Mouse (Mus musculus) embryonic facial prominence, embryonic 14.5 days (tissue): ENCODE measurements around the gene Smarcc1. TPM values are rescaled to one million over a fixed set of nuclear protein-coding genes. Genes with fewer than 3 reads are reported as not detected.

Source experiments
- microRNA-seq: library from miRNA; unstranded; fragments of <30 nt; microRNA quantifications from one replicate; pipeline ENCODE4, GENCODE M21; 2016; ENCODE audit warnings: borderline number of aligned reads
- polyA plus RNA-seq: library from polyadenylated mRNA; unstranded; fragments of >200 nt; fragmentation: Nextera tagmentation; extraction: Ambion mirVana; gene quantifications from 2 replicates; pipeline ENCODE4 v1.2.1, GENCODE M21; 2014

Gene Smarcc1
- polyA plus RNA-seq, 1 experiment from 2014 or later = 105 TPM

Small RNA genes lying within 50 kb of the gene (microRNA-seq; reads per million reads assigned to microRNA genes)
- 10.0 reads per million, percentile 29 among the genes with 10 or more reads in this experiment for gene Mir6236

Other genes with a start within 250 kb of the Smarcc1 start
- gene Cdc25a, start 242.1 kb upstream of the Smarcc1 start, polyA plus RNA-seq = 24.5 and 28.4 TPM in 2 replicates
- 101 and 112 TPM in 2 replicates for gene Map4, start 186.2 kb upstream of the Smarcc1 start, polyA plus RNA-seq
- 110 and 120 TPM in 2 replicates for gene Dhx30, start 122 bp downstream of the Smarcc1 start, polyA plus RNA-seq
- gene Cspg5, start 126.1 kb downstream of the Smarcc1 start, polyA plus RNA-seq = 8.3 and 9.6 TPM in 2 replicates
- gene Elp6, start 187.5 kb downstream of the Smarcc1 start, polyA plus RNA-seq = 17.7 and 21.5 TPM in 2 replicates
- 30.3 and 33.0 TPM in 2 replicates for gene Scap, start 215.6 kb downstream of the Smarcc1 start, polyA plus RNA-seq